Mouse (Mus musculus): ENCODE data around the gene Nr4a2. TPM values are rescaled to one million over a fixed set of nuclear protein-coding genes. Genes with fewer than 3 reads are reported as not detected.

Gene Nr4a2
- polyA plus RNA-seq (2014; fragmentation: Illumina TruSeq; extraction: RNeasy Lipid Tissue Mini Kit (QIAGEN cat#74804); ENCODE audit: low read depth, low replicate concordance) = 0.29 TPM

GRCm38 (mm10) chr2:57123991-57124840, at the start of gene Nr4a2:
TSS of gene Nr4a2 (minus strand) at chr2:57124003.

Other genes with a start within 250 kb of the Nr4a2 start
- gene Gpd2, start 113.6 kb upstream of the Nr4a2 start, polyA plus RNA-seq (2014; fragmentation: Illumina TruSeq; extraction: RNeasy Lipid Tissue Mini Kit (QIAGEN cat#74804); ENCODE audit: low read depth, low replicate concordance) = 18.9 TPM

Measured in liver, adult 10 weeks (tissue).